Mouse (Mus musculus) urinary bladder, adult 2 months (tissue): ENCODE data around the gene Tmem42. TPM values are rescaled to one million over a fixed set of nuclear protein-coding genes. Genes with fewer than 3 reads are reported as not detected.

Source experiments
- DNase-seq: peaks from one replicate; pipeline ENCODE4 v3.0.0; 2022; ENCODE audit warnings: low spot score
- polyA plus RNA-seq: library from polyadenylated mRNA; depleted of rRNA; stranded (reverse); fragments of >200 nt; gene quantifications from 2 replicates; pipeline ENCODE4 v1.2.3, GENCODE M21; 2012; rRNA removed

Gene Tmem42
- 17.1 and 19.5 TPM in 2 replicates for polyA plus RNA-seq

DNA sequence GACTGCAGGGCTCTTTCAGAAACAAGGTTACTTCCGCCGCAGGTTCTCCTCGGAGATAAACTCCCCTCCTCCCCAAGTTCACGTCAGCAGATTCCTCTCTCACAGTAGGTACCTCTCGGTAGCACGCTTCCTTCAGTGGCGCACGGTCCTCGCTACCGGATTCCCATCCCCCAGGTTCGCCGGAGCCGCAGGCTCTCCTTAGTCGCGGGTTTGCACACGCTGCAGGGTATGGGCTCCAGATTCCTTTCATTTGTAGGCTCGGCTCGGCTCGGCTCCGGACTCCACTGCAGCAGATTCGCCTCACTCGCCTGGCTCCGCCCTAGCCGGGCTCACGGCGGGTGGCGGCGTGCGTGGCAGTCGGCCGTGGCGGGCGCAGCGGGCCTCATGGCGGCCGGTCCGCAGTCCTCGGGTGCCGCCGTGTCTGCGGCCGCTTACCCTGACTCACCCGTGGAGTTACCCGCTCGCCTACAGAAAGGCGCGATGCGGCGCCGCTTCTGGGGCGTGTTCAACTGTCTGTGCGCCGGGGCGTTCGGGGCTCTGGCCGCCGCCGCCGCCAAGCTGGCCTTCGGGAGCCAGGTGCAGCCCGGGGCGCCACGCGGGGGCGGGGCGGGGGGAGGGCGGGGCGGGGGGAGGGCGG lies at the start of gene Tmem42:
Tmem42 (plus strand) TSS at position 332 of the 637 bp plus-strand sequence.
- DNase-seq = peak; percentile 85

DNA sequence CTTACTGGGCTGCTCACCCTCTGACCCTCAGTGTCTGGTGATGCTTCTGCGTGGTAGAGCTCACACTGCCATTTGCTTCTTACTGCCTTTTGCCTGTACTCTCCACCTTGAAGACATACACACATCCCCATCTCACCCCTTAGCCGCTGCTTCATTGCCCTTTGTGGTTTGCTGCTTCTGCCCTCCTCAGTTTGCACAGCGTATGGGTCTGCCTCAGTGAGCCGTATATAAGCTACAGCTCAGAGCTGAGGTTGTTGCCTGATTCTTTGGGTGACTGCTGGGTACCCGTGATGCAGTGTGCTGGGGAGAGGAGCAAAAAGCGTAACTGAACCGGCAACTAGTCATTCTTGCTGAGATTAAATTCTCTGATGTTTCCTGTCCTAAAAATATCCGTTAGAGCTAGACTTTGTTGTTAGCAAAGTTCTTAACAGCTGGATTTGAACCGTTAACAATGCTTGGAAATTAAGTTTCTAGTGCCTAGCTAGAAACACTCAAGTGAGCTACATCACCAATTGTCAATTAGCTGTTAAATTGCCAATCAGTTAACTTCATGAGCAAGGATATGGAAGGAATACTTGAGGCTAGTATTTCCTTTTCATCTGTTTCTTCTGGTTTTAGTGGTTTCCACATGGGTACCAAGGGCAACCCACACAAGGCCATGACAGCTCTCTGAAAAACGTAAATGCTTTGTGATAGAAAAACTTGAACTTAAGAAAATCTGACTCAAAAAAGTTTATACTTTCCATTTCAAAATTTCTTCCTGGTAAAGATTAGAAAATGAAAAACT lies 22.5 kb upstream of the Tmem42 start:
- no peak for DNase-seq

DNA sequence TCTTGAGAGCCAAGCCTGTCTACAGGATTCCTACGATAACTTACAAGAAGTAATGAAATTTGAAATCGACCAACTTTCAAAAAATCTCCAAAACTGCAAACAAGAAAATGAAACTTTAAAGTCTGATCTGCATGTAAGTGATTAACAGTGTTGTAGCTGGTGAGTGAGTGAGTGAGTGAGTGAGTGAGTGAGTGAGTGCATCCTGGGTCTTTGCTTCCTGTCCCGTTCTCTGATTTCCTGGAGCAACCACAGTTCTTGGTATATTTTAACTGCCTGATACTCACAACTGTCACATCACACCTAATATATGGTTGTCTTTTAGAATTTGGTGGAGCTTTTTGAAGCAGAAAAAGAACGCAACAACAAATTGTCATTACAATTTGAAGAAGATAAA lies 21.9 kb upstream of the Tmem42 start:
- no peak for DNase-seq

DNA sequence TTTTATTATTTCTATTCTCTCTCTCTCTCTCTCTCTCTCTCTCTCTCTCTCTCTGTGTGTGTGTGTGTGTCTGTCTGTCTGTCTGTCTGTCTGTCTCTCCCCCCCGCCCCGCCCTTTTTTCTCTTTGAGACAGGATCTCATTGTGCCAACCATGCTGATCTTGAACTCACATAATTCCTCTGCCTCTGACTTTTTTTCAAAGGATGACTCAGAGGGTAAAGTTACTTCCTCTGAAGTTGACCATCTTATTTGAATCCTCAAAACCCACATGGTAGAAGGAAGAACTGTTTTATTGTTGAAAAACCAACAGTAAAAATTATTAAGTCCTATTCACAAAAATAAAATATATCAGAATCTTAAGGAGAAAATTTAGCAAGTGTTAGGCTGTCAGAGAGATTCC lies 16.4 kb upstream of the Tmem42 start:
- DNase-seq = no peak

DNA sequence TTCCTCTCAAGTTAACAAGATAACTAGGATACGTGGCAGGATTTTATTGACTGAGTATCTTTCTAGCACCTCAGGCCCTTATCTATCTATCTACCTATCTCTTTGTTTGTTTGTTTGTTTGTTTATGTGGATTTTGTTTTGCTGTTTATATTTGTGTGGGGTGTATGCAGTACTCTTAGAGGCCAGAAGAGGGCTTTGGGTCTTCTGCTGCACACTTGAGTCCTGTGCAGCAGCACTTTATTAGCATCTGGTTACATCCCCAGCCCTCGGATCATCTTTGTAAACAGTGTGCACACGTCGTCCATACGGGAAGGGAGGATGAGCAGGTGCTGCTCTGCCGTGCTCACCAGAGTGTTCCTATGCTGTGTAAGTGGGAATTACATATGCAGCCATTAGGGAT lies 15.1 kb upstream of the Tmem42 start:
- DNase-seq = no peak

DNA sequence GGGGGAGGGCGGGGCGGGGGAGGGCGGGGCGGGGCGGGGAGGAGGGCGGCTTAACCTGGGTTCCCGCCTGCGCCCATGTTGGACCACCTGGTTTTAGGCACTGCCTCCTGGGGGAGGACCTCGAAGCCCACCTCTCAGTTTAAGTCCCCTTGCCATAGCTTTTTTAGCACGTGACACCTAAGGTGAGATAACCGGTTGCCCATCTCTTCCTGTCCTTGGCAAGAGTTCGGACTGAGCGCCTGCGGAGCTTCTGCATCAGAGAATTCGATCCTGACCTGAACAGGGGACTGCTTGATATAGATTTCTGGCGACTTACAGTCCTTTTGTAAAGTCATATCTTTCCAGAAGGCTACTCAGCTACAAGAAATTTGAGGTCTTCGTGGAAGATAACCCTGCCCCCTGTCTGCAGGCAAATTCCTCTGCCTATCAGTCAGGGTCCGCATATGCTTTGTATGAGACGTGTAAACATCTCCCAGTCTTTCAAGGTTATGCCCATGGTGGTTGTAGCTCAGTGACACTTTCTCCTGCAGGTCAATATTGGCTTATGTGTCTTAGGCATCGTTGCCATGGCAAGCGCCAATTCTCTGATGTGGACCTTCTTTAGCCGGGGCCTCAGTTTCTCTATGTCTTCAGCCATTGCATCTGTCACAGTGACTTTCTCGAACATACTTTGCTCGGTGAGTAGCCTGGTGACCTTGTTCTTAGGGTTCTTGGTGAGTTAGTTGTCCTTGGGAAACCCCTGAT lies 682 bp downstream of the Tmem42 start:
- DNase-seq = no peak

DNA sequence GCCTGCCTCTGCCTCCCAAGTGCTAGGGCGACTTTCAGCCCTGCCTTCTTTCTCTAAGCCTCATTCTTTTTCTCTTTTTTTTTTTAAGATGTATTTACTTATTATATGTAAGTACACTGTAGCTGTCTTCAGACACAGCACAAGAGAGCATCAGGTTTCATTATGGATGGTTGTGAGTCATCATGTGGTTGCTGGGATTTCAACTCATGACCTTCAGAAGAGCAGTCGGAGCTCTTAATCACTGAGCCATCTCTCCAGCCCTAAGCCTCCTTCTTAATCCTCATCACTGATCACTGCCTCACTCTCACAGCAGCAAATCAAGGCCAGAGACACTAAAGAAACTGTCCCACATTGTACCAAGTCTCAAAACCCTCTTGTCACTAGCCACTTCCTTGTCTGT lies 3.1 kb downstream of the Tmem42 start:
- DNase-seq = no peak

DNA sequence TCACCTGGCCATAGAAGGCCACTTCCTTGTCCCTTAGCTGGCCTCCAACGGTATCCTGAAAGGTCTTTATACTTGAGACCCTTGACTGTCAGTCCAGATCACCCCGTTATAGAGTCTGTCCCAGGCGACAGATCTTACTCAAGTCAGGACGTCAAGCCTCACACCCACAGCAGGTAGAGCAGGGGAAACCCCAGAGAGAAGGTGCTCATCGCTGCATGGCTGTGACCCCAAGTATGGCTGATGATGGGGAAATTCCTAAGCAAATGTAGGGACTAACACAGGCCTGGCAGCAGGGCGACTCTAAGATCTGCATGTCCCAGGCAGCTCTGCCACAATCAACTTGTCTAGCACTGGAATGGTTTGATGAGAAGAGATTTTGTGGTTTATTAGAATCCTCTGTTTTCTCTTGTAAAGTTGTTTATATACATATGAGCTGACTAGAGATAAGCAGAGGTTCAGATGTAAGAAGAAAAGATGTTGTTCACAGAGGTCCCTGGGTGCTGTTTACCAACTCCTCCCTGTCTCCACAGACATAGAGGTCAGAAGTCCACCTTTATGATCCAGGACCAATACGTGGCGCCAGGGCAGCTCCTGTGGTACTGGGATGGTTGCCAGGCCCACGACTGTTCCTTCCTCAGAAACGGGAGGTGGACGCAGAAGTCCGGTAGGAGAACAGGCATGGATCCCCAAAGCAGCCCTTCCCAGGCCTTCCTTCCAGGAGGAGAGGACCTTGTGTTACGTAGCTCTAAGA lies 10.5 kb downstream of the Tmem42 start:
- no peak for DNase-seq

DNA sequence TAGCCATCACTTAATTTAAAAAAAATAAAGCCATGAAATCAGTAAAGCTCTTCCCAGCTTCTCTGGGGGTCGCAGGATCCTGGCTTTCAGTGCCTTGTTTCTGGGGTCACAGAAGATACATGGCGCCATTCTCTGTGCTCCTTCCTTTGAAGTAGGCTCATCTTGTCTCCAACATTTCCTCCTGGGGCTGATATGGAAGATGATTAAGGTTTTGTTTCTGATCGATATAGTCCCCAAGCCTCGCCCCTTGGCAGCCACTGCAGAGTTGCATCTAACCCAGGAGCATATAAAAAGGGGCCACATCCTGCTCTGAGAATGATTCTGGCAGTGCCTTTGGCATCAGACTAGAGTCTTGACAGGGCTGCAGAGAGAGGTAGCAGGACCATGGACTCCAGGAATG lies 13.3 kb downstream of the Tmem42 start, which contains the start of gene Tgm4:
Tgm4 (plus strand) TSS at position 301 of the 400 bp plus-strand sequence.
- no peak for DNase-seq

DNA sequence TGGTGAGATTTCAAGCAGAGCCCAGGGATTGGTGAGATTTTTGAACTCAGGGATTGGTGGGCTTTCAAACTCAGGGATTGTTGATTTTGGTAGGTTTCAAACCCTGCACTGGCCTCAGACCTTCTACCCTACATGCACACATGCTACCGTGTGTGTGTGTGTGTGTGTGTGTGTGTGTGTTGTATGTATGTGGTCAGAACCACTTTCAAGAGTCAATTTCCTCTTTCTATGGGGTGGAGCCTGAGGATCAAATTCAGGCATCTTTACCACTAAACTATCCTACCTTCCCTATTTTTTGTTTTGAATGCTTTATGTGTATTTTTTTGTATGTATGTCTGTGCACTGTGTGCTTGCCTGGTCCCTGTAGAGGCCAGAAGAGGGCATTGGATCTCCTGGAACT lies 26.5 kb downstream of the Tmem42 start:
- no peak for DNase-seq

DNA sequence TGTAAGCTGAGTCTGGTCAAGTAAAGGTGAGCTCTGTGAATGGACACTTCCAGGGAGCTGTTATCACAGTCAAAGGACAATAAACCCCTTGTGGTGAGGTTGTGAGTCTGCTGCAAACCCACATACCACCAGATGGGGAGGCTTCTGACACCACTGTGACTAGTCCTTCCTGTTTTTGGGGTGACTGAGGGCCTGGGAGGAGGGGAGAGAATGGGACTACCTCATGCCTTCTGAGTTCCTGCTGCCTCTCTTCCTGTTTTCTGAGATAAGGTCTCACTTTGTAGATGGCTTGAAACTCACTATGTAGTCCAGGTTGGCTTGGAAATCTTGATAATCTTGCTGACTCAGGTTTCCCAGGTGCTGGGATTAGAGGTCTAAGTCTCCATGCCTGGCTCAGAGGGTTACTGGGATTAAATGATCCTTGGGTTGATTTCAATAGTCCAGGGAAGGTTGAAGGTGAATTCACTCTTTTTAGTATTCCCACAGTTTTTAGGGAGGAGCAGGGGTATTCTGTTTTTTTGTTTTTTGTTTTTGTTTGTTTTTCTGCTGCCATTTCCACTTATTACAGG lies 37.7 kb downstream of the Tmem42 start:
- no peak for DNase-seq

DNA sequence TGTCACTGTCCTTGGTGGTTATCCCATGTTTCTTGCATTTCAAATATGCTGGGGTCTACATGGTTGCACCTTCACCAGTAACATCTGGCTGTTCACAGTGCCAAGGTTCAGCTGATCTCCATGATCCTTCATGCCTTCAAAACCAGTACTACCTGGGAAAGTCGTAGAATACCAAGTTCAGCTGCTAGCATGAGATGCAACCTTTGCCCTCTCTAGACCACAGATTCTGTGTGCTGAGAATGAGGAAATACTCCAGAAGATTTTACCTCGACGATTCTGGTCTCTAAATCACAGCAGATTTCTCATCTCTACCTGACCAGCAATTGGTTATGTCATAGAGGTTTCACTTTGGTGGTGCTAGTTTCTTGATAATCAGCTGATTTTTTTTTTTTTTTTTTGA lies 39.0 kb downstream of the Tmem42 start:
- no peak for DNase-seq

Other genes starting within 250 kb of the Tmem42 start
- 6.6 and 7.1 TPM in 2 replicates for gene Tcaim, start 215.8 kb upstream of the Tmem42 start, polyA plus RNA-seq
- gene Gm35549, start 177.3 kb upstream of the Tmem42 start, polyA plus RNA-seq = not detected in 2 replicates
- 66.7 and 67.3 TPM in 2 replicates for gene Zfp445, start 155.3 kb upstream of the Tmem42 start, polyA plus RNA-seq
- 7.7 and 9.5 TPM in 2 replicates for gene Zkscan7, start 135.6 kb upstream of the Tmem42 start, polyA plus RNA-seq
- 6.3 and 7.1 TPM in 2 replicates for gene Zfp105, start 98.3 kb upstream of the Tmem42 start, polyA plus RNA-seq
- 18.8 and 19.4 TPM in 2 replicates for gene 1110059G10Rik, start 70.3 kb upstream of the Tmem42 start, polyA plus RNA-seq
- gene Kif15, start 70.3 kb upstream of the Tmem42 start, polyA plus RNA-seq = 0.92 and 1.0 TPM in 2 replicates
- 0.22 and 0.47 TPM in 2 replicates for gene Tgm4, start 13.4 kb downstream of the Tmem42 start, polyA plus RNA-seq
- 55.8 and 62.5 TPM in 2 replicates for gene Zdhhc3, start 91.9 kb downstream of the Tmem42 start, polyA plus RNA-seq
- gene Exosc7, start 91.9 kb downstream of the Tmem42 start, polyA plus RNA-seq = 72.3 and 101 TPM in 2 replicates
- gene Clec3b, start 129.6 kb downstream of the Tmem42 start, polyA plus RNA-seq = 707 and 739 TPM in 2 replicates
- gene Cdcp1, start 194.7 kb downstream of the Tmem42 start, polyA plus RNA-seq = 23.1 and 25.1 TPM in 2 replicates
- gene Tmem158, start 239.4 kb downstream of the Tmem42 start, polyA plus RNA-seq = 20.7 and 22.7 TPM in 2 replicates